Mouse (Mus musculus) cerebellum, adult 2 months (tissue): ENCODE measurements around the gene Zyx. TPM values are rescaled to one million over a fixed set of nuclear protein-coding genes. Genes with fewer than 3 reads are reported as not detected.

Source experiments
- DNase-seq, 2 experiments: peaks; one replicate each; pipeline ENCODE4 v3.0.0; 2021
- H3K27ac ChIP-seq: fragments of 200-500 bp; 2 replicates; pipeline ENCODE4 v1.5.1; 2012; ENCODE audit warnings: low read length, control low read depth, inconsistent platforms; ENCODE audit not compliant: insufficient read depth
- H3K27me3 ChIP-seq: fragments of 200-500 bp; 2 replicates; pipeline ENCODE4 v1.6.1; 2012; ENCODE audit warnings: inconsistent platforms, mild to moderate bottlenecking, low read length, moderate library complexity; ENCODE audit not compliant: control insufficient read depth, insufficient read depth
- H3K4me1 ChIP-seq: fragments of 200-500 bp; 2 replicates; pipeline ENCODE4 v1.6.1; 2011; ENCODE audit warnings: low read length; ENCODE audit not compliant: control insufficient read depth, insufficient read depth
- H3K4me3 ChIP-seq: fragments of 200-500 bp; replicated peaks from 2 replicates; pipeline ENCODE3; 2011; ENCODE audit warnings: mild to moderate bottlenecking, low read depth, low read length, control low read depth; ENCODE audit not compliant: insufficient read depth
- CTCF ChIP-seq: fragments of 200-500 bp; IDR thresholded peaks from 2 replicates; pipeline ENCODE4 v1.5.1; 2011; ENCODE audit warnings: low read depth, mild to moderate bottlenecking, control low read depth, low read length, moderate library complexity, borderline replicate concordance; ENCODE audit not compliant: insufficient read depth
- POLR2A ChIP-seq: fragments of 200-500 bp; IDR thresholded peaks from 2 replicates; pipeline ENCODE4 v1.6.1; 2011; ENCODE audit warnings: low read length, control low read depth, borderline replicate concordance; ENCODE audit not compliant: insufficient read depth
- WGBS: fragments of 180-500 bp; shearing (Covaris S2); methylation state at CpG from one replicate; pipeline ENCODE4 v1.1.7; 2018; 5-methylcytosine and 5-hydroxymethylcytosine counted together
- polyA plus RNA-seq: library from polyadenylated mRNA; depleted of rRNA; stranded (reverse); fragments of >200 nt; gene quantifications from 2 replicates; pipeline ENCODE4 v1.2.3, GENCODE M21; 2012

Zyx gene
- polyA plus RNA-seq, 1 experiment, result 123 TPM

GRCm38 (mm10) chr6:42357901-42358300, 8.5 kb downstream of the Zyx start:
- no peak for DNase-seq
- Histone ChIP-seq H3K27ac (no peak overlapping the region), H3K27me3 (no peaks in the 10 kb centered on the region), H3K4me1 (peaks cover 37% of the 10 kb centered on the region), H3K4me3 (no peak overlapping the region)
- TF ChIP-seq CTCF (no peak), POLR2A (no peak)
- WGBS, result 65% methylated on average over 6 of the region's 6 CpGs

- TF ChIP-seq CTCF (no peak), POLR2A (no peak)
- Histone ChIP-seq H3K27ac (no peak overlapping the region), H3K4me1 (peaks cover 30% of the 10 kb centered on the region), H3K4me3 (no peak overlapping the region), H3K27me3 (no peaks in the 10 kb centered on the region)
- no peak for DNase-seq
- 82% methylated on average over 12 of the region's 12 CpGs for WGBS
Observed at GRCm38 (mm10) chr6:42358901-42359300, 9.5 kb downstream of the Zyx start.

GRCm38 (mm10) chr6:42359364-42360147, 10.1 kb downstream of the Zyx start:
- 70% methylated on average over 9 of the region's 9 CpGs for WGBS
- no peak overlapping the region for H3K4me3 ChIP-seq
- no peak for DNase-seq
- no peaks in the 10 kb centered on the region for H3K27me3 ChIP-seq
- TF ChIP-seq CTCF (no peak), POLR2A (no peak)
- peaks cover 25% of the 10 kb centered on the region for H3K4me1 ChIP-seq
- H3K27ac ChIP-seq, result no peak overlapping the region

GRCm38 (mm10) chr6:42360231-42360840, 10.9 kb downstream of the Zyx start:
- no peaks in the 10 kb centered on the region for H3K27me3 ChIP-seq
- peaks cover 18% of the 10 kb centered on the region for H3K4me1 ChIP-seq
- no peak overlapping the region for H3K4me3 ChIP-seq
- TF ChIP-seq POLR2A, result no peak
- TF ChIP-seq CTCF, result no peak
- WGBS, result 89% methylated on average over 6 of the region's 6 CpGs
- no peak overlapping the region for H3K27ac ChIP-seq
- no peak for DNase-seq

GRCm38 (mm10) chr6:42361041-42361895, 11.8 kb downstream of the Zyx start:
- no peaks in the 10 kb centered on the region for H3K27me3 ChIP-seq
- 93% methylated on average over 13 of the region's 13 CpGs for WGBS
- peaks cover 12% of the 10 kb centered on the region for H3K4me1 ChIP-seq
- no peak for TF ChIP-seq CTCF
- TF ChIP-seq POLR2A, result no peak
- H3K27ac ChIP-seq, result no peak overlapping the region
- H3K4me3 ChIP-seq, result no peak overlapping the region
- no peak for DNase-seq

- no peak for TF ChIP-seq CTCF
- TF ChIP-seq POLR2A, result no peak
- H3K4me1 ChIP-seq, result peaks cover 12% of the 10 kb centered on the region
- H3K4me3 ChIP-seq, result no peak overlapping the region
- H3K27me3 ChIP-seq, result no peaks in the 10 kb centered on the region
- H3K27ac ChIP-seq, result no peak overlapping the region
- DNase-seq, result no peak
- WGBS, result 35% methylated on average over 1 of the region's 1 CpGs
Observed at GRCm38 (mm10) chr6:42362074-42362473, 12.6 kb downstream of the Zyx start.

- 48% methylated on average over 1 of the region's 1 CpGs for WGBS
- TF ChIP-seq CTCF (no peak), POLR2A (no peak)
Observed at GRCm38 (mm10) chr6:42362497-42362896, 13.1 kb downstream of the Zyx start.

More at GRCm38 (mm10) chr6:42362497-42362896, 13.1 kb downstream of the Zyx start:
- peak in 1 of 2 experiments; percentile 18 for DNase-seq
- Histone ChIP-seq H3K4me1 (peaks cover 12% of the 10 kb centered on the region), H3K4me3 (no peak overlapping the region), H3K27me3 (no peaks in the 10 kb centered on the region), H3K27ac (no peak overlapping the region)
